Mouse (Mus musculus): ENCODE results near the gene Efcab7. TPM values are rescaled to one million over a fixed set of nuclear protein-coding genes. Genes with fewer than 3 reads are reported as not detected.
A peak's percentile ranks its signal among the peaks of the same experiment; 100 is the strongest.

Efcab7 gene
- 10 to 100 TPM in 4 of 26 experiments, 1 to 10 TPM in 16, not detected in 6; 1.8 to 12.0 (median 6.6) TPM for total RNA-seq (2018; cell fraction: chromatin; rRNA removed)
- total RNA-seq (2018; cell fraction: cytosol; rRNA removed) = 1 to 10 TPM in 19 of 26 experiments, under 1 TPM in 7; 0.62 to 5.3 (median 1.7) TPM
- total RNA-seq (2018; cell fraction: nucleus; rRNA removed) = 10 to 100 TPM in 4 of 26 experiments, 1 to 10 TPM in 18, under 1 TPM in 1, not detected in 3; 0.32 to 14.3 (median 4.4) TPM
- 1.9 to 3.9 TPM (median 3.3 TPM) in 3 replicates for polyA plus RNA-seq (2018)

DNA sequence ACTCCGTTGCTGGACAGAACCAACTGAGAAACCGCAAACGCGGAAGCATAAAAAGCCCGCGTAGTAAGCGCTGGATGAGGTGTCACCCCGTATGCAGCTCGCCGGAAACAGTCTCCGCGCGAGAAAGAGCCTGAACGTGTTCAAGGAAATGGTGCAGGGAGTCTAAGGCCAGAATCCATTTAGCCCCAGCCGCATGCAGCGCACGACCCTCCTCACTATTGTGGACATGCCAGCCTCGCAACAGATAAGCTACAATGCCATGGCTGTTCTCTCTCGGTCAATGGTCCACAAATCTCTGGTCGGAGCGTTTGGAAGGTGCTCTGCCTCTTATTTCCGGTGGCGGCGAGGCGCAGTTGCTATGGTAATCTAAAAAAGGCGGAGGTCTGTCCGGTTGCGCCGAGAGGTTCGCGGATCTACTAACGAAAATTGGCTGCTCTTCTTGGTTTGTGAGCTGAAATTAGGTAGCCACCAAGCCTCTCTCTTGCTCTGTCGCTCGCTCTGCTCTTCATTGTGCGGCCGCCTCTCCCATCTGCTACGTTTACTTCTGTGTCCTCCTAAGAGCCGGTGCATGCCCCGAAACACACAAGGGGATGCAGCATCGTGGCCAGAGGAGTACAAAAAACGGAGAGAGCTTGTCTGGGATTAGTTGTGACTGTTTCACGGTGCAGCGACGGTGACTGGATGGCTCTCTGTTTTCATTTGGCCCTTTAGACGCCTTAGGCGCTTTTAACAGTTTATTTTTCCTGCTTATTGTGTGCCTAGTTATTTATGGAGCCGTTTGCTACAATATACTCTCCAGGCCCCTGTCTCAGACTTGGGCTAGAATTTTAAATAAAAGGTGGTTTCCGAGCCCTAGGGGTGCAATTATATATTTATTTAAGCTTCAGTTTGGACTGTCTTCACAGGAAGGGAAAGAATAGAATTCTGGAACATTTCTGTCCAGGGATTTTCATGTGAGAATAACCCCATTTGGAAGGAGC is at the start of gene Efcab7:
Gene Efcab7, plus strand, starts transcription at position 105 of the 980 bp plus-strand sequence.
- WGBS (ENCODE audit: missing documents) = 0% methylated on average over 48 of the region's 48 CpGs
- Histone ChIP-seq H3K79me2 (ENCODE audit: inconsistent target) (peaks cover 6% of the 10 kb centered on the region; the same call in 1 of the 2 replicates), H3K36me3 (ENCODE audit: inconsistent target) (no peaks in the 10 kb centered on the region), H3K27ac (peak within 1 kb of the TSS; percentile 72), H3K4me3 (ENCODE audit: inconsistent target) (peak within 1 kb of the TSS; percentile 96)

DNA sequence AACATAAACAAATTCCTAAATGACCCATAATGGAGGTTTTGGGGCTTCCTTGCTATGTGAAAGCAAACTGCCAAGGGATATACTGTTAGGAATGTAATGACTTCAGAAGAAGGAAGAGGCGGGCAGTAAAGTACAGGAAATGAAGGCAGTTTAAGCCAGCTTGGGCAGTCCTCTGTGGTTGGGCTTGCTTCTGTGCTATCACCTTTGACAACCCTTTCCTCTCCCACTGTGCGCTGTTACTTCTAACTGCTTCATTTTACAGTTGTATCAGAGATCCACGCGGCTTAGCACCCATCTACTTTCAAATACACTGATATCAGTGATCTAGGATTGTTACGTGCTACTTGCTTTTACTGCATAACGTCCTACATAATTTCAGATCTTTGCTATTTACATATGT is 36.6 kb upstream of the Efcab7 start:
- no peaks in the 10 kb centered on the region for H3K36me3 ChIP-seq (ENCODE audit: inconsistent target)
- no peak overlapping the region for H3K27ac ChIP-seq
- WGBS (ENCODE audit: missing documents) = 72% methylated on average over 6 of the region's 6 CpGs
- no peak overlapping the region for H3K4me3 ChIP-seq (ENCODE audit: inconsistent target)
- H3K79me2 ChIP-seq (ENCODE audit: inconsistent target) = no peaks in the 10 kb centered on the region

- H3K36me3 ChIP-seq (ENCODE audit: inconsistent target) = no peaks in the 10 kb centered on the region
- no peak overlapping the region for H3K27ac ChIP-seq
- H3K79me2 ChIP-seq (ENCODE audit: inconsistent target) = no peaks in the 10 kb centered on the region
- no peak overlapping the region for H3K4me3 ChIP-seq (ENCODE audit: inconsistent target)
- 96% methylated on average over 7 of the region's 7 CpGs for WGBS (ENCODE audit: missing documents)
Observed at GRCm38 (mm10) chr4:99816697-99817460, 12.1 kb upstream of the Efcab7 start.

DNA sequence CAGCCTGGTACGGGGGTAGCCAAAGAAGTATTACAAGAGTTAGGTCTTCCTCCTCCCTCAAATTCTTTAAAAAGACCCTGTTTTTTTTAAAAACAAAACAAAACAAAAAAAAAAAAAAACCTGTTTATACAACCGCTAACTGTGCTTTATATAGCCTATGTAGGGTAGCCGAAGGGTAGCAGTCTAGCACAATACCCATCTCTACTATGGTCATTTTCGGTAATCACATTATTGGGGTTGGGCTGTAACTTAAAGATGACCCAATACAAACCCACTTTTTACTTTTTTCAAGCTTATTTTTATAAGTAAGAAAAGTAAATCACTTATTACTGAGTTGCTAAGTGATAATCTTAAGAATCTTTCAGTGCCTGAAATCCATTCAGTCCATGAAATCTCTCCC is 661 bp upstream of the Efcab7 start:
- WGBS (ENCODE audit: missing documents) = 29% methylated on average over 4 of the region's 4 CpGs
- peak overlapping the region; percentile 96 for H3K4me3 ChIP-seq (ENCODE audit: inconsistent target)
- H3K79me2 ChIP-seq (ENCODE audit: inconsistent target) = peaks cover 6% of the 10 kb centered on the region; the same call in 1 of the 2 replicates
- H3K36me3 ChIP-seq (ENCODE audit: inconsistent target) = no peaks in the 10 kb centered on the region
- H3K27ac ChIP-seq = no peak overlapping the region

DNA sequence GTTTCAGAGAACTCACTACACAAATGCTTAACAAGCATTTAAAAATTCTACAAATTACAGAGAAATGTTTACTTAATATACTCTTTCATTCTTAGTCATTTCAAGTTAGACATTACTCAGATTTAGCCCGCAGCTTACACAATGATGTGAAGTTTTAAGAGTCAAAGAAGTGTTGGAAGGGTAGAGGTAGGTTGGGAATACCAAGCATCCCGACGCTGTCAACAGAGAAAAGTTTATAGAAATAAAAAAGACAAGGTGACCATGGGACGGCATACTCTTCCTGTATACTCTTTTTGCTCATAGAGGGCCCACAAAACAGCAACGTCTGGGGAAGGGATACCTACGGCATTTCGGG is 282 bp upstream of the Efcab7 start:
- H3K27ac ChIP-seq = peak overlapping the region; percentile 72

DNA sequence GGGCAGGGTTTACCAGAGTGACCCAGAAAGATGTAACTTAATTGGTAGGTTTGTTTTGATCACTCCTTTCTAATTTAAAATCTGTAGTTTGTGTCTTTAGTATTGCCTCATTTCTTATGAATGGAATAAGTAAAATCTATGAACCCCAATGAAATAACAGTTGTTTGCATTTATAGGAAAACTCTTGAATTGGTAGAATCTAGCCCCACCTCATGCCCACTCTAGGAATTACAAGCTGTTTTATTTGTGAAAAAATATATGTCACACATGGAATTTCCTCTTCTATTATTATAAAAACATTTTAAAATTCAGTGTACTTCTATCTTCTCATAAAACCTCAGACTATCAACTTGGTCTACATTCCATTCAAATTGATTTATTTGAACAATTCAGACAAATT is 52.9 kb downstream of the Efcab7 start:
- no peaks in the 10 kb centered on the region for H3K79me2 ChIP-seq (ENCODE audit: inconsistent target)
- H3K27ac ChIP-seq = no peak overlapping the region
- H3K4me3 ChIP-seq (ENCODE audit: inconsistent target) = no peak overlapping the region
- no peaks in the 10 kb centered on the region for H3K36me3 ChIP-seq (ENCODE audit: inconsistent target)

More for the DNA sequence above, 282 bp upstream of the Efcab7 start:
- WGBS (ENCODE audit: missing documents) = 0% methylated on average over 7 of the region's 7 CpGs
- H3K36me3 ChIP-seq (ENCODE audit: inconsistent target) = no peaks in the 10 kb centered on the region
- peaks cover 6% of the 10 kb centered on the region; the same call in 1 of the 2 replicates for H3K79me2 ChIP-seq (ENCODE audit: inconsistent target)
- H3K4me3 ChIP-seq (ENCODE audit: inconsistent target) = peak overlapping the region; percentile 96

GRCm38 (mm10) chr4:99882405-99882804 is 53.4 kb downstream of the Efcab7 start:
- Histone ChIP-seq H3K4me3 (ENCODE audit: inconsistent target) (no peak overlapping the region), H3K27ac (no peak overlapping the region), H3K79me2 (ENCODE audit: inconsistent target) (no peaks in the 10 kb centered on the region), H3K36me3 (ENCODE audit: inconsistent target) (no peaks in the 10 kb centered on the region)

GRCm38 (mm10) chr4:99913894-99914451 is 85.0 kb downstream of the Efcab7 start:
- Histone ChIP-seq H3K4me3 (ENCODE audit: inconsistent target) (no peak overlapping the region), H3K27ac (no peak overlapping the region), H3K36me3 (ENCODE audit: inconsistent target) (no peaks in the 10 kb centered on the region), H3K79me2 (ENCODE audit: inconsistent target) (no peaks in the 10 kb centered on the region)
- WGBS (ENCODE audit: missing documents) = 71% methylated on average over 4 of the region's 4 CpGs

GRCm38 (mm10) chr4:99926380-99926779 is 97.4 kb downstream of the Efcab7 start:
- Histone ChIP-seq H3K27ac (no peak overlapping the region), H3K4me3 (ENCODE audit: inconsistent target) (no peak overlapping the region), H3K36me3 (ENCODE audit: inconsistent target) (no peaks in the 10 kb centered on the region), H3K79me2 (ENCODE audit: inconsistent target) (peaks cover 16% of the 10 kb centered on the region)
- WGBS (ENCODE audit: missing documents) = 97% methylated on average over 4 of the region's 4 CpGs

DNA sequence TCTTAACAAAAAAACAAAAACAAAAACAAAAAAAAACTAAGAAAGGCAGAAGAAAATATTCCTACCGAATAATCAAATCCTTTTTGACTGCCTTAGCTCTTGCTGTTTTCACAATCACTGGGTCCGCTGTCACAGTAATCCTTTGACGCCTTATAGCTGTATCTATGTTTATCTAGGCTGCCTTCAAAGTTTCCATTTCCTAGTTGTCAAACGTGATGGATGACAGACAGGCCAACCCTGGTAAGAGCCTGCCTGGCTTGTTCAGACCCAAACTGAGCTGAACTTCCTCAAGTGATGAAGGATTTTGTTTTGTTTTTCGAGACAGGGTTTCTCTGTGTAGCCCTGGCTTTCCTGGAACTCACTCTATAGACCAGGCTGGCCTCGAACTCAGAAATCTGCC is 99.5 kb downstream of the Efcab7 start:
- Histone ChIP-seq H3K36me3 (ENCODE audit: inconsistent target) (no peaks in the 10 kb centered on the region), H3K4me3 (ENCODE audit: inconsistent target) (peak overlapping the region; percentile 64; the same call in 1 of the 2 replicates), H3K27ac (no peak overlapping the region), H3K79me2 (ENCODE audit: inconsistent target) (peaks cover 35% of the 10 kb centered on the region)
- whole genome bisulfite sequencing (ENCODE audit: missing documents) = 35% methylated on average over 6 of the region's 6 CpGs

DNA sequence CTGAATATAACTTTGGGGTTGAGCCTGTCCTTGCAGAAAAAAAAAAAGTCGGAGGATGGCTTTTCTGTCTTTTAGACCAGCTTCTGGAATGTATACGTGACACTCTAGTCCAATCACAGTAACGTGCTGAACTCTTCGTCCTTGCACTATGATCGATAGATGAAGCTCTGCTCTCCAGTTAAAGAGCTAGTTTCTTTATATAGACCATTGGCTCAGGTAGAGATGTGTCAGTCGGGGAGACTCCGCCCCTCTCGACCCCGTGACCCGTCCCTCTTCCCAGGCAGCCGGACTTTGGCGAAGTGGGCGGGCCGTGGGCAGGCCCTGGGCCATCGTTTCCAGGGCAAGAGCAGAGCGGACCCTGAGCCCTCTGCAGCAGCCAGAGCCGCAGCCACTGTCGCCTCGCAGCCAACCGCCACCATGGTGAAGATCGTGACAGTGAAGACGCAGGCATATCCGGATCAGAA is 100.2 kb downstream of the Efcab7 start, which contains the start of gene Pgm1:
Gene Pgm1, plus strand, starts transcription at position 266 of the 464 bp plus-strand sequence.
- WGBS (ENCODE audit: missing documents) = 2% methylated on average over 23 of the region's 23 CpGs
- peak within 1 kb of the TSS; percentile 75 for H3K27ac ChIP-seq
- H3K79me2 ChIP-seq (ENCODE audit: inconsistent target) = peaks cover 42% of the 10 kb centered on the region
- peak within 1 kb of the TSS; percentile 64 for H3K4me3 ChIP-seq (ENCODE audit: inconsistent target)
- no peaks in the 10 kb centered on the region for H3K36me3 ChIP-seq (ENCODE audit: inconsistent target)

DNA sequence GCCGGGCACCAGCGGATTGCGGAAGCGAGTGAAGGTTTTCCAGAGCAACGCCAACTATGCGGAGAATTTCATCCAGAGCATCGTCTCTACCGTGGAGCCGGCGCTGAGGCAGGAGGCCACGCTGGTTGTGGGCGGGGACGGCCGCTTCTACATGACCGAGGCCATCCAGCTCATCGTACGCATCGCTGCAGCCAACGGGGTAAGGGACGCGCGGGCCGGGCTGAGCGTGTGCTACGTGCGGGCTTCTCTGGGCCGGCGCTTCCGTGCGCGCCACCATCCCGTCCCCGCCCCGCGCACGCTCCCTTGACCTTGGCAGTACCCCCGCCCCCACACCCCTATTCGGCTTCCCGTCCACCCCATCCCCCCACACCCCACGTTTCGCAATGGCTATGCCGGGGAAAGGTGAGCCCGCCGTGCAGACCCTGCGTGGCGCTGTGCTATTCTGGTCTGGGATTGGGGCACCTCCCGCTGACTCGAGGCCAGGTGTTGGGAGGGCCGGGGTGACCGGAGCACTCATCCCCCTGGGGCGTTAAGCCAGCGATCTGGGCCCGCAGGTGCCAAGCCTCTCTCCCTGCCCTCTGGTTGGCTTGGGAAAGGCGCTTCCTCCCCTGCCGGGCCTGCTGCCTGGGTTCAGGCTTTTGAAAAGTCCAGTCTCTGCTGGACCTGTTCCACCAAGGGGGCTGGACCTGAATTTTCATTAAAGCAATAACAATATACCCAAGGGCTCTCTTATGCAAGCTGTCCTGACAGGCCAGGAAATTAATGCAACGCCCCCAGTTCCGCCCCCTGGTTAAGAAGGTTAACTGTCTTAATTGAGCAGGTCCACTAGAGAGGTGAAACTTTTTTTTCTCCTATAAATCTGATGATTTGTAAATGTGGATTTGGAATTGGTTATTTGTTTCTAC is 100.9 kb downstream of the Efcab7 start, which contains the start of gene Itgb3bp:
Gene Itgb3bp, minus strand, starts transcription at position 201 of the 905 bp plus-strand sequence.
- WGBS (ENCODE audit: missing documents) = 1% methylated on average over 51 of the region's 57 CpGs
- no peaks in the 10 kb centered on the region for H3K36me3 ChIP-seq (ENCODE audit: inconsistent target)
- peaks cover 44% of the 10 kb centered on the region for H3K79me2 ChIP-seq (ENCODE audit: inconsistent target)
- peak within 1 kb of the TSS; percentile 64 for H3K4me3 ChIP-seq (ENCODE audit: inconsistent target)
- peak within 1 kb of the TSS; percentile 75 for H3K27ac ChIP-seq

DNA sequence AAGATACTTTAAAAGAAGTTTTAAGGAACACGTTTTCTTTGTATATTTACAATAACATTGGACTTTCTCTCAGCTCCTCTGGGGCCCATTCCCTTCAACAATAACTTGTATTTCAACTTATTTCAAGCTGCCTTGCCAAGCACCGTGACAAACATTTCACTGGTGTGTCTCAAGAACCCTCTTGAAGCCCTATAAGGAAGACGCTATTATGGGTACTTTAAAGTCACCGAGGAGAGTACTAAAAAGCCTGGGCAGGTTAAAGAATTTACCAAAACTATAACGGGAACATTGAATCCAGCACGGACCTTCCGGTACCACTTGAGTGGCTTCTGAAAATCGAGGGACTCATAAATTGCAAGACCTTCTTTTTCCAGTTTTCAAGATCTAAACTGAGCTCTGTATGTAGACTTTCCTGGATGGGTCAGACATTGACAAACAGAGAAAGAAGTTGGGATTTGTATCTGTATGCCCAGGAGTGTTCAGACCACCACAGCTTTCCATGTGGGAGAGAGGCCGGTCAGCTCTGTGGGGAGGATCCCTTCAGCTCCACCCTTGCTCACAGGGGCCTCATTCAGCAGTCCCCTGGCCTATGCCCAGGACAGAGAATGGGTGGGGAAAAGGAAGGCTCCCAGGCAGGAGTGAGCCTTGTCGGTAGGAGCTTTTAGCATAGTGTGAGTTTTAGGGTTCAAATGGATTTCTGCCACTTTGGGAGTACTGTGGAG is 101.7 kb downstream of the Efcab7 start:
- Histone ChIP-seq H3K36me3 (ENCODE audit: inconsistent target) (no peaks in the 10 kb centered on the region), H3K27ac (0 out of 2 replicates have a peak overlapping the region, but pooled peaks have one; percentile 75), H3K79me2 (ENCODE audit: inconsistent target) (peaks cover 52% of the 10 kb centered on the region), H3K4me3 (ENCODE audit: inconsistent target) (peak overlapping the region; percentile 64)
- 68% methylated on average over 10 of the region's 10 CpGs for WGBS (ENCODE audit: missing documents)
